Mouse (Mus musculus) small intestine, adult 2 months (tissue): Measurements from ENCODE around the gene Numb. TPM values are rescaled to one million over a fixed set of nuclear protein-coding genes. Genes with fewer than 3 reads are reported as not detected.

Experiments used
- H3K27ac ChIP-seq: fragments of 200-500 bp; 2 replicates; pipeline ENCODE4 v1.5.1; 2012; ENCODE audit warnings: low read depth, low read length, control low read depth, inconsistent platforms; ENCODE audit not compliant: insufficient read depth
- H3K27me3 ChIP-seq: fragments of 200-500 bp; 2 replicates; pipeline ENCODE4 v1.6.1; 2012; ENCODE audit warnings: mild to moderate bottlenecking, moderate library complexity, low read length, inconsistent platforms; ENCODE audit not compliant: control insufficient read depth, insufficient read depth
- H3K36me3 ChIP-seq: fragments of 200-500 bp; 2 replicates; pipeline ENCODE4 v1.6.1; 2012; ENCODE audit warnings: mild to moderate bottlenecking, low read length, control low read depth, inconsistent platforms; ENCODE audit not compliant: control insufficient read depth, insufficient read depth
- H3K4me1 ChIP-seq: fragments of 200-500 bp; 2 replicates; pipeline ENCODE4 v1.6.1; 2012; ENCODE audit warnings: low read length, inconsistent platforms, mixed read lengths; ENCODE audit not compliant: control insufficient read depth, insufficient read depth, insufficient read length
- H3K4me3 ChIP-seq: fragments of 200-500 bp; 2 replicates; pipeline ENCODE4 v1.5.1; 2012; ENCODE audit warnings: low read depth, mild to moderate bottlenecking, control low read depth, inconsistent platforms, low read length, moderate library complexity
- CTCF ChIP-seq: fragments of 200-500 bp; IDR thresholded peaks from 2 replicates; pipeline ENCODE4 v1.5.1; 2012; ENCODE audit warnings: low read depth, mild to moderate bottlenecking, control low read depth, inconsistent platforms, low read length, moderate library complexity, mixed read lengths; ENCODE audit not compliant: insufficient replicate concordance, insufficient read length; ENCODE audit errors: extremely low read depth
- POLR2A ChIP-seq: fragments of 200-500 bp; IDR thresholded peaks from 2 replicates; pipeline ENCODE4 v1.6.1; 2012; ENCODE audit warnings: low read depth, mild to moderate bottlenecking, control low read depth, inconsistent platforms, low read length, moderate library complexity
- WGBS: fragments of 180-500 bp; shearing (Covaris S2); methylation state at CpG from one replicate; pipeline ENCODE4 v1.1.7; 2018; 5-methylcytosine and 5-hydroxymethylcytosine counted together
- polyA plus RNA-seq: library from polyadenylated mRNA; depleted of rRNA; stranded (reverse); fragments of >200 nt; gene quantifications from 2 replicates; pipeline ENCODE4 v1.2.3, GENCODE M21; 2012

Numb gene
- polyA plus RNA-seq, 1 experiment: 141 TPM

GRCm38 (mm10) chr12:83875097-83875496 is 46.6 kb downstream of the Numb start:
- no peak for TF ChIP-seq CTCF
- no peak for TF ChIP-seq POLR2A
- no peak overlapping the region for H3K27ac ChIP-seq
- H3K4me3 ChIP-seq: no peak overlapping the region
- H3K4me1 ChIP-seq: no peaks in the 10 kb centered on the region
- no peaks in the 10 kb centered on the region for H3K27me3 ChIP-seq
- 88% methylated on average over 2 of the region's 2 CpGs for WGBS
- peaks cover 31% of the 10 kb centered on the region for H3K36me3 ChIP-seq

DNA sequence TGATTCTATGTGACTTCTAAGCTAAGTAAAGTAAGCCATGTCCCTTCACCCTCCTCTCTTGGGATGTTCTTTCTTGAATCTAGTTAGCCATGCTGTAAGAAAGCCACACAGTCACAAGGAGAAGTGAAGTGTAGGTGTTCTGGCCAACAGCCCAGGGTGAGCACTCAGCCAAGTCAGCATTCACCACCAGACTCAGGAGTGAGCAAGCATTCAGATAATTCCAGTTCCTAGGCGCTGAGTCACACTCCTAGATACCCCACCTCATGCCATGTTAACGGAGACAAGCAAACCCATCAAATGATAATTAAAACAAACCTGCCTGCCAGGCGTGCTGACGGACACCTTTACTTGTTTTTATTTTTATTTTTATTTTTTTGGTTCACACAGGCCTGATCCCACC is 47.1 kb downstream of the Numb start:
- TF ChIP-seq CTCF (no peak), POLR2A (no peak)
- Histone ChIP-seq H3K36me3 (peaks cover 31% of the 10 kb centered on the region), H3K27me3 (no peaks in the 10 kb centered on the region), H3K27ac (no peak overlapping the region), H3K4me1 (no peaks in the 10 kb centered on the region), H3K4me3 (no peak overlapping the region)
- 82% methylated on average over 4 of the region's 4 CpGs for WGBS

- H3K4me1 ChIP-seq: peaks cover 3% of the 10 kb centered on the region; the same call in 1 of the 2 replicates
- WGBS: 95% methylated on average over 1 of the region's 1 CpGs
- no peak overlapping the region for H3K4me3 ChIP-seq
- TF ChIP-seq CTCF (no peak), POLR2A (no peak)
- no peaks in the 10 kb centered on the region for H3K27me3 ChIP-seq
- no peak overlapping the region for H3K27ac ChIP-seq
- 0 out of 2 replicates have a peak, but pooled peaks cover 3% of the 10 kb centered on the region for H3K36me3 ChIP-seq
Measured at GRCm38 (mm10) chr12:83864501-83864900, 57.2 kb downstream of the Numb start.

DNA sequence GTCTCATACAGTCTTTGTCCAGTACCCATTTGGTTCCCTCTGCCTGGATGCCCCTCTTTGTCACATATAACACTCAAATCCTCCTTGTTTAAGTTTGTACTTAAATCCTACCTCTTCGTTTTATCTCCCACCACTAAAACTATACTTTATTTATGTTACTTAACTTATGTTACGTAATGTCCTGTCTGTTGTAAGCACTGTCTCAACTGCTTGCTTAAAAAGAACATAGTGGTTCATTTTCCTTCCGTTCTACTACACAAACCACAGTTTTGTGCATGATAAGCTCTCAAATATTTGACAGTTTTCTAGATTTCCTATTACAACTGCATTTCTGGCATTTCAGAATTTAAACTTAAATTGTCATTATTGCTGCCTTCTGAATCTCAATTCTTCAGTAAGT is 59.9 kb downstream of the Numb start:
- Histone ChIP-seq H3K36me3 (peaks cover 4% of the 10 kb centered on the region; the same call in 1 of the 2 replicates), H3K4me1 (peaks cover 6% of the 10 kb centered on the region; the same call in 1 of the 2 replicates), H3K27ac (no peak overlapping the region), H3K27me3 (no peaks in the 10 kb centered on the region), H3K4me3 (no peak overlapping the region)
- WGBS: 81% methylated on average over 3 of the region's 3 CpGs
- TF ChIP-seq CTCF: no peak
- TF ChIP-seq POLR2A: no peak

DNA sequence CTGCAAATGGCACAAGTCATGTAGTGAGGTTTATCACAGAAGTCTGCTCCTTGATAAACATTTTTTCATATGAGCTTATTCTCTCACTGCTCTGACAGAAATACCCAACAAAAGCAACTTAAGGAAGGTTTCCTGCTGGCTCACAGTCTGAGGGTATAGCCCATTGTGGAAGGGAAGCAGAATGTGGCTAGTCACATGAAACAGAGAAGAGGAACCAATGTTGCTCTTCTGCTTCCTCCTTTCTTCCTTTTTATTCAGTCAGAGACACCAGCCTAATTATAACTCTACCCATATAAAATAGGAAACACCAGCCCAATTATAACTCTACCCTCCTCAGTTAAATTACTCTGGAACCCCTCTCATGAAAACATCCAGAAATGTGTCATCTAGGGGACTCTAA is 61.0 kb downstream of the Numb start:
- Histone ChIP-seq H3K27ac (no peak overlapping the region), H3K36me3 (peaks cover 4% of the 10 kb centered on the region; the same call in 1 of the 2 replicates), H3K27me3 (no peaks in the 10 kb centered on the region), H3K4me3 (no peak overlapping the region), H3K4me1 (peaks cover 6% of the 10 kb centered on the region; the same call in 1 of the 2 replicates)
- TF ChIP-seq POLR2A (no peak), CTCF (no peak)

GRCm38 (mm10) chr12:83858052-83858451 is 63.7 kb downstream of the Numb start:
- Histone ChIP-seq H3K4me1 (peaks cover 6% of the 10 kb centered on the region; the same call in 1 of the 2 replicates), H3K36me3 (peaks cover 10% of the 10 kb centered on the region), H3K4me3 (no peak overlapping the region), H3K27me3 (no peaks in the 10 kb centered on the region; the same call in 1 of the 2 replicates), H3K27ac (no peak overlapping the region)
- TF ChIP-seq POLR2A: no peak
- TF ChIP-seq CTCF: no peak
- WGBS: 94% methylated on average over 2 of the region's 2 CpGs

DNA sequence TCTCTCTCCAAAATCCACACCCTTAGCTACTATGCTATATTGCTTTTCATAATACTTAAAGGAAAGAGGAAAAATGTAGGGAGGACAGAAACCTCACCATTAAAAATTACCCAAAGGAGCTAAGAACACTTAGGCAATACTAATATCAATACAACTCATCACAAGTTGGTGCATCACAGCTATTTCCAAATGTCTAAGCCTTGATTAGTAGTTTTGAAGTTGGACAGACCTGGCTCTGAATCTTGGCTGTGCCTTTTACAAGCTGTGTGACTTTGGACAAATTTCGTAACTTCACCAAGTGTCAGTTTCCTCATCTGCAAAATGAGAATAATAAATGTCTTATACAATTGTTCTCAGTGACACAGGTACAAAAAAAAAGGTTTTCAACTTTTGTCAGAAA is 66.5 kb downstream of the Numb start:
- H3K36me3 ChIP-seq: peaks cover 15% of the 10 kb centered on the region
- no peaks in the 10 kb centered on the region; the same call in 1 of the 2 replicates for H3K27me3 ChIP-seq
- H3K27ac ChIP-seq: no peak overlapping the region
- H3K4me1 ChIP-seq: peaks cover 6% of the 10 kb centered on the region; the same call in 1 of the 2 replicates
- 92% methylated on average over 1 of the region's 1 CpGs for WGBS
- H3K4me3 ChIP-seq: no peak overlapping the region
- TF ChIP-seq POLR2A: no peak
- no peak for TF ChIP-seq CTCF
